Mouse (Mus musculus) C2C12 (cell line): ENCODE results near the gene Sun1. TPM values are rescaled to one million over a fixed set of nuclear protein-coding genes. Genes with fewer than 3 reads are reported as not detected.
A peak's percentile ranks its signal among the peaks of the same experiment; 100 is the strongest.

Experiments
- H3K27me3 ChIP-seq: one replicate; pipeline ENCODE4 v1.6.1; 2011; ENCODE audit not compliant: control insufficient read depth, insufficient read depth, insufficient read length
- H3K36me3 ChIP-seq: one replicate; pipeline ENCODE4 v1.6.1; 2011; ENCODE audit not compliant: control insufficient read depth, insufficient read depth
- H3K4me3 ChIP-seq: one replicate; pipeline ENCODE4 v1.5.1; 2011; ENCODE audit warnings: mild to moderate bottlenecking, control low read depth; ENCODE audit not compliant: poor library complexity, insufficient read depth, severe bottlenecking
- H3K79me2 ChIP-seq: one replicate; pipeline ENCODE4 v1.6.1; 2011; ENCODE audit not compliant: control insufficient read depth, insufficient read depth
- H3K79me3 ChIP-seq: one replicate; pipeline ENCODE4 v1.6.1; 2011; ENCODE audit warnings: low read depth, control low read depth
- H3ac ChIP-seq: one replicate; pipeline ENCODE3; 2011; ENCODE audit warnings: low read depth; ENCODE audit not compliant: control insufficient read depth, insufficient read length
- CEBPB ChIP-seq: IDR thresholded peaks from one replicate; pipeline ENCODE4 v1.6.1; 2011; ENCODE audit warnings: low read depth, mild to moderate bottlenecking, control low read depth, moderate library complexity
- CTCF ChIP-seq: IDR thresholded peaks from one replicate; pipeline ENCODE4 v1.5.1; 2011; ENCODE audit not compliant: control insufficient read depth, insufficient read depth, insufficient read length
- FOSL1 ChIP-seq: IDR thresholded peaks from one replicate; pipeline ENCODE4 v1.8.0; 2011; ENCODE audit warnings: mild to moderate bottlenecking, low read length; ENCODE audit not compliant: poor library complexity, insufficient read depth, severe bottlenecking
- MAX ChIP-seq: IDR thresholded peaks from one replicate; pipeline ENCODE4 v1.6.1; 2011; ENCODE audit warnings: mild to moderate bottlenecking, control low read depth
- MYOD1 ChIP-seq: IDR thresholded peaks from one replicate; pipeline ENCODE4 v1.6.1; 2011; ENCODE audit warnings: low read depth; ENCODE audit not compliant: control insufficient read depth, insufficient read length
- MYOG ChIP-seq: IDR thresholded peaks from one replicate; pipeline ENCODE4 v1.6.1; 2011; ENCODE audit not compliant: control insufficient read depth, insufficient read length; ENCODE audit errors: extremely low read depth
- USF1 ChIP-seq: IDR thresholded peaks from one replicate; pipeline ENCODE4 v1.6.1; 2011; ENCODE audit warnings: low read depth, mild to moderate bottlenecking, control low read depth, moderate library complexity
- polyA plus RNA-seq: library from polyadenylated mRNA; unstranded; fragments of >200 nt; fragmentation: generic; extraction: Trizol; gene quantifications from one replicate; pipeline ENCODE4 v1.2.1, GENCODE M21; 2012; ENCODE audit warnings: missing spikeins

Sun1 gene
- polyA plus RNA-seq, 1 experiment, result 39.4 TPM

DNA sequence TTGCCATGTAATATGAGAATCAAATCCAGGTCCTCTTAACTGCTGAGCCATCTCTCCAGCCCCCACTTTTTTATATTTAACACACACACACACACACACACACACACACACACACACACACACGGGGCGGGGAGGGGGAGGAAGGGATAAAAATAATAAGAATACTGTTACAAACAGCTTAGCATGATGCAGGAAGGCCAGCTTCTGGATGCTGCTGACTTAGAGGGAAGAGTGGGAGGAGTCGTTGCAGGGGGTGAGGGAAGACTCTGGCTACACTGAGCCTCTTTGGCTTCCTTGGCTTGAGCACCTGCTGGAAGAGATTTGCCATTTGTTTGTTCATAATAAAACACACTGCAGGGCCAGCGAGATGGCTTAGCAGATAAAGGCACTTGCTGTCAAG is 15.5 kb upstream of the Sun1 start:
- Histone ChIP-seq H3K79me3 (no peaks in the 10 kb centered on the region), H3K36me3 (peaks cover 42% of the 10 kb centered on the region), H3K27me3 (no peaks in the 10 kb centered on the region)

DNA sequence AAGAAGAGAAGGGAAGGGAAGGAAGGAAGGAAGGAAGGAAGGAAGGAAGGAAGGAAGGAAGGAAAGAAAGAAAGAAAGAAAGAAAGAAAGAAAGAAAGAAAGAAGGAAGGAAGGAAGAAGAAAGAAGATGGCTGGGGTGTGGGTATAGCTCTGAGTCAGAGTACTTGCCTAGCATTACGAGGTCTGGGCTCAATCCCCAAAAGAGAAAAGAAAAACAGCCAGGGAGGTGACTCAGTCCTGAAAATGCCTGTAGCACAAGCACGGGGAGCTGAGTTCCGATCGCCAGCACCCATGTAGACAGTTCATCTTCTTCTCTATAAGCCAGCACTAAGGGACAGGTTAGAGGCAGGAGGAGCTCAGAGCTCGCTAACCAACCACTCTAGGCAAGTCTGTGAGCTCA is 10.7 kb upstream of the Sun1 start:
- Histone ChIP-seq H3K79me2 (no peaks in the 10 kb centered on the region), H3ac (no peak overlapping the region), H3K36me3 (peaks cover 17% of the 10 kb centered on the region), H3K27me3 (no peaks in the 10 kb centered on the region), H3K79me3 (no peaks in the 10 kb centered on the region), H3K4me3 (no peak overlapping the region)
- no peak for TF ChIP-seq USF1
- TF ChIP-seq MYOG, result no peak
- TF ChIP-seq MAX, result no peak
- no peak for TF ChIP-seq CTCF
- no peak for TF ChIP-seq MYOD1
- no peak for TF ChIP-seq FOSL1
- no peak for TF ChIP-seq CEBPB

More for the DNA sequence above, 15.5 kb upstream of the Sun1 start:
- Histone ChIP-seq H3K4me3 (no peak overlapping the region), H3ac (no peak overlapping the region), H3K79me2 (no peaks in the 10 kb centered on the region)
- TF ChIP-seq MAX (no peak), MYOD1 (no peak), MYOG (no peak), USF1 (no peak), CEBPB (no peak), CTCF (no peak), FOSL1 (no peak)

DNA sequence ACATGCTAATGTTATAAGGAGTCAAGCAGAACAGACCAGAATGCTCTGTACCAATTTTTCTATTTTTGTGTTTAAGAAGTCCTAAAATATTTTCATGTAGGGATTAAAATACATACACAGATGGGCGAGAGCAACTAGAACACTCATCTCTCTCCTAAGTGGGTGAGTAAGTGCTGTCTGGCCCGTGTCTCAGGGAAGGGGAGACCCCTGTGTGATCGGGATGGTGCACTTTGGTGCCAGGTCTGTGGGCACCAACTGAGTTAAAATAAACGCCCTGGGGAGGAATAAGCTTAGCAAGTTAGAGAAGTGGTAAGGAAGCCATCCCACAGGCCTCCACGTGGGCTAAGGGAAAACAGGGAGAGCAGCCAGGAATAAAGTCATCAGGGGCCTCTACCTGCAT is 9.5 kb upstream of the Sun1 start:
- Histone ChIP-seq H3ac (no peak overlapping the region), H3K79me2 (no peaks in the 10 kb centered on the region), H3K79me3 (no peaks in the 10 kb centered on the region), H3K36me3 (peaks cover 11% of the 10 kb centered on the region), H3K4me3 (no peak overlapping the region), H3K27me3 (no peaks in the 10 kb centered on the region)
- TF ChIP-seq MYOD1 (no peak), MYOG (no peak), CTCF (no peak), MAX (no peak), CEBPB (no peak), USF1 (no peak), FOSL1 (no peak)

GRCm38 (mm10) chr5:139198779-139199178 is 1.7 kb upstream of the Sun1 start:
- peaks cover 3% of the 10 kb centered on the region for H3K36me3 ChIP-seq
- no peak overlapping the region for H3ac ChIP-seq
- peaks cover 32% of the 10 kb centered on the region for H3K79me2 ChIP-seq
- H3K27me3 ChIP-seq, result no peaks in the 10 kb centered on the region
- no peak for TF ChIP-seq FOSL1
- TF ChIP-seq CTCF, result no peak
- no peak for TF ChIP-seq MAX
- TF ChIP-seq USF1, result no peak
- no peak for TF ChIP-seq MYOD1
- no peak for TF ChIP-seq MYOG
- TF ChIP-seq CEBPB, result no peak
- no peak overlapping the region for H3K4me3 ChIP-seq
- peaks cover 27% of the 10 kb centered on the region for H3K79me3 ChIP-seq

DNA sequence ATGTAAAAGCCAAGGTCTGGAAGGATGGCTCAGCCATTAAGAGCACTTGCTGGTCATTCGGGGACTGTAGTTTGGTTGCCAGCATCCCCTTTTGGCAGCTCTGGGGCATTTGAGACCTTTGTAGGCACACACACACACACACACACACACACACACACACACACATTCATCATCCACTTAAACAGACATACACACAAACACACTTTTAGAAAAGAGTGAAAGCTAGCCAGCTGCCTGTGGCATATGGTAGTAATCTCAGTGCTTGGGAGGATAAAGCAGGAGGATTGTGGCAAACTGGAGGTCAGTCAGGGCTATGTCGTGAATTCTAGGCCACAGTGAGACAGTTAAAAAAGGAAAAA is 822 bp upstream of the Sun1 start:
- H3K27me3 ChIP-seq, result no peaks in the 10 kb centered on the region
- H3K36me3 ChIP-seq, result peaks cover 6% of the 10 kb centered on the region
- no peak for TF ChIP-seq MYOG
- peaks cover 40% of the 10 kb centered on the region for H3K79me2 ChIP-seq
- peaks cover 33% of the 10 kb centered on the region for H3K79me3 ChIP-seq
- H3ac ChIP-seq, result no peak overlapping the region
- peak overlapping the region; percentile 74 for H3K4me3 ChIP-seq

DNA sequence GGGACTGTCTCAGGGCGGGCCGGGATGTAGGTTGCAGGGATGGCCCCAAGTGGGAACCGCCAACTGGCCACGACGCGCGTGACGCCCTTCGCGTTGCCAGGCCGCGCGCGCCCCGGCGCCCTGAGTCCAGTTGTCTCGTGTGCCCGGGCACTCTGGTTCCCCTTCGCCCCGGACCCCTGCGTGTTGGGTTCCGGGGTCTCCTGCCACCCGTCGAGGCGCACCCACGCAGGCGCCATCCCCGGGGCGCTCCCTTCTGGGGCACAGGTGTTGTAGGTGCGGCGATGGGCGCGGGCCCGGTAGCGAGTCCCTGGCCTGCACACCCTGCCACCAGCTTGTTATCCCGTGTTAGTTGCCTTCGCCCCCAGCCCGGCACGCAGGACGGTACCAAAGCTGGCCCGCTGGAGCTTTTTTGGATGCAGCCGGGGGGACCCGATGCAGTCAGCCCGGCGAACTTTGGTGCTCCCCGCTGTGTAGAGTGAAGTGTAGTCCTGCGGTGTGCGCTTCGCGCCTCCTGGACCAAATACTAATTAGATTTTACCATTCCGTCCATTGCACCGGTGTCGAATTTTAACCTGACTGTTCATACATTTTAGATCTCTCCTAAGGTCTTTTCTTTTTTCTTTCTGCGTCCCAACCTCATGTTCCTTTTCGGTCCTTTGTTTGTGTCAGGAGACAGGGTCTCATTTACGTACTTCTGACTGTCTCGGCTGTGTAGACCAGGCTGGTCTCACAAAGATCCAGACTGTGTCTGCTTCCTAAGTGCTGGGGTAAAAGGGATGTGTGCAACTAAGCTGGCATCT is 533 bp downstream of the Sun1 start:
- Histone ChIP-seq H3K79me3 (peaks cover 46% of the 10 kb centered on the region), H3ac (peak overlapping the region; percentile 84), H3K4me3 (peak overlapping the region; percentile 74), H3K79me2 (peaks cover 54% of the 10 kb centered on the region), H3K27me3 (no peaks in the 10 kb centered on the region), H3K36me3 (peaks cover 6% of the 10 kb centered on the region)
- no peak for TF ChIP-seq MAX
